Mouse (Mus musculus) monocyte, adult 2 months (primary cell): ENCODE measurements around the gene Ckmt1.

ENCODE experiments used
- DNase-seq, 2 experiments: peaks; one replicate each; pipeline ENCODE4 v3.0.0; 2022; ENCODE audit warnings: low spot score in 2 of 2, low read depth in 1 of 2

Ckmt1 gene

DNA sequence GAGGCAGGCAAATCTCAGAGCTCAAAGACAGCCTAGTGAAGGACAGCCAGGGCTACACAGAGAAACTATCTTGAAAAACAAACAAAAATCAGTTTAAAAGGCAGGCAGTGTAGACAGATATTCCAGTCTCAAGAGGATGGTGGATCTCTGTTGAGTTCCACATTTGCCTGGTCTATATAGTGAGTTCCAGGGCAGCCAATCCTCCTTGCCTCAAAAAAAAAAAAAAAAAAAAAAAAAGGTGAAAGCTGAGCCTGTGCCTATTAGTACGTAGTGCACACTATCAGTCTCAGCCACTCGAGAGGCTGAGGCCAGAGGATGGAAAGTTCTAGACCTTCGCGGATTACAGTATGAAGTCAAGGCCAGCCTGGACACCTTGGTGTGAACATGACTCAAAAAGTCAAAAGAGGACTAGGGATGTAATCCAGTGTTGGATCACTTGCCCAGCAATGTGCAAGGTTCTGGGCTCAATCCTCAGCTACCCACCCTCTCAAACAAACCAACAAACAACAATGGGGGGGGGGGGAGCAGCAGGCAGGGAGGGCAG is 55.4 kb downstream of the Ckmt1 start:
- no peak for DNase-seq
